In genomic region chr19:6364317-6364725, GRCm38 (mm10) we compare ENCODE assay signal across 8 mouse cellular contexts. TPM values are rescaled to one million over a fixed set of nuclear protein-coding genes. Genes with fewer than 3 reads are reported as not detected.
DNase-seq lines count a peak whose midpoint lies in the region; ATAC-seq and TF ChIP-seq lines count a peak whose summit lies in the region.

No protein-coding gene starts in this region.

- peak overlapping the region; percentile 99 for H3K27ac ChIP-seq in intestine, postnatal 0 days (ENCODE audit: low read depth, low read length)
- H3K27ac ChIP-seq in midbrain, embryonic 10.5 days (replicated peaks): peak overlapping the region; percentile 100

- peaks cover 3% of the 10 kb centered on the region; the same call in 1 of the 2 replicates for H3K4me1 ChIP-seq in intestine, postnatal 0 days (replicated peaks; ENCODE audit: control insufficient read depth, insufficient read depth, low read length)
- peaks cover 27% of the 10 kb centered on the region for H3K4me1 ChIP-seq in midbrain, embryonic 10.5 days

- H3K9ac ChIP-seq in intestine, postnatal 0 days (ENCODE audit: low read depth, low read length): peak overlapping the region; percentile 96

- TF ChIP-seq CTCF in intestine, postnatal 0 days (IDR thresholded peaks at IDR 0.05; ENCODE audit: low read depth): no peak; the same call in 1 of the 2 replicates

- peak overlapping the region; percentile 74 for H3K4me2 ChIP-seq in intestine, postnatal 0 days (replicated peaks; ENCODE audit: low read depth)

- intact Hi-C loops in gastrocnemius, postnatal 36 days (cut with DNase I): no loop called here
- intact Hi-C loops in left cerebral cortex, postnatal 36 days (cut with DNase I): no loop called here

- ATAC-seq in intestine, postnatal 0 days: 0 out of 2 replicates have a peak, but pooled peaks have one; percentile 3

- no peaks in the 10 kb centered on the region for H3K9me3 ChIP-seq in intestine, postnatal 0 days (ENCODE audit: control insufficient read depth)
- H3K9me3 ChIP-seq in midbrain, embryonic 10.5 days (replicated peaks): no peaks in the 10 kb centered on the region

- no peaks in the 10 kb centered on the region for H3K27me3 ChIP-seq in intestine, postnatal 0 days (replicated peaks; ENCODE audit: control insufficient read depth, insufficient read depth, low read length)
- no peaks in the 10 kb centered on the region for H3K27me3 ChIP-seq in midbrain, embryonic 10.5 days (ENCODE audit: low read depth, poor library complexity, severe bottlenecking)

- peak overlapping the region; percentile 88 for H3K4me3 ChIP-seq in intestine, postnatal 0 days (ENCODE audit: low read depth, low read length)
- H3K4me3 ChIP-seq in midbrain, embryonic 10.5 days: peak overlapping the region; percentile 100

- H3K36me3 ChIP-seq in intestine, postnatal 0 days (ENCODE audit: control insufficient read depth, insufficient read depth): peaks cover 33% of the 10 kb centered on the region
- H3K36me3 ChIP-seq in midbrain, embryonic 10.5 days: peaks cover 57% of the 10 kb centered on the region

- peak; percentile 95 for DNase-seq in adrenal gland, adult 2 months
- DNase-seq in embryo, embryonic 11.5 days (ENCODE audit: low read depth, low spot score): peak; percentile 78
- DNase-seq in gastrocnemius, postnatal 36 days: peak; percentile 88 to 89
- peak; percentile 91 for DNase-seq in left cerebral cortex, postnatal 36 days (ENCODE audit: low spot score in 2 of 2)
- DNase-seq in midbrain, embryonic 10.5 days (ENCODE audit: low spot score): peak; percentile 88
- peak; percentile 84 to 85 for DNase-seq in right cerebral cortex, postnatal 36 days (ENCODE audit: low spot score in 2 of 2)
- DNase-seq in urinary bladder, postnatal 4 days (ENCODE audit: low spot score in 2 of 2): peak; percentile 89 to 94

- WGBS in intestine, postnatal 0 days: under 1% methylated on average over 47 of the region's 55 CpGs
- WGBS in midbrain, embryonic 10.5 days: under 1% methylated on average over 55 of the region's 55 CpGs

RNA-seq across cellular contexts. Expression of gene Sf1, which starts 0.8 kb away (rescaled TPM):
- total RNA-seq in adrenal gland, adult 2 months (2021): 100 to 1,000 TPM; 141 to 286 TPM
- 346 and 350 TPM in 2 replicates for polyA plus RNA-seq in adrenal gland, adult 2 months (2012; rRNA removed)
- total RNA-seq in gastrocnemius, postnatal 36 days (2021): 10 to 100 TPM; 75.8 to 84.5 TPM
- polyA plus RNA-seq in intestine, postnatal 0 days (2015; fragmentation: Nextera tagmentation; extraction: Ambion mirVana): 51.9 and 55.3 TPM in 2 replicates
- total RNA-seq in left cerebral cortex, postnatal 36 days (2021): 100 to 1,000 TPM; 158 to 227 TPM
- polyA plus RNA-seq in midbrain, embryonic 10.5 days (2016; fragmentation: Nextera tagmentation; extraction: Ambion mirVana): 189 and 194 TPM in 2 replicates

RNA-seq across cellular contexts. Expression of gene Pygm, which starts 19.9 kb away (rescaled TPM):
- total RNA-seq in adrenal gland, adult 2 months (2021): 10 to 100 TPM; 48.3 to 94.0 TPM
- polyA plus RNA-seq in adrenal gland, adult 2 months (2012; rRNA removed): 97.8 and 115 TPM in 2 replicates
- total RNA-seq in gastrocnemius, postnatal 36 days (2021): 1,000 to 10,000 TPM; 7,725 to 8,373 TPM
- polyA plus RNA-seq in intestine, postnatal 0 days (2015; fragmentation: Nextera tagmentation; extraction: Ambion mirVana): 4.1 and 4.7 TPM in 2 replicates
- 10 to 100 TPM; 29.2 to 33.3 TPM for total RNA-seq in left cerebral cortex, postnatal 36 days (2021)
- polyA plus RNA-seq in midbrain, embryonic 10.5 days (2016; fragmentation: Nextera tagmentation; extraction: Ambion mirVana): 2.1 and 2.7 TPM in 2 replicates

RNA-seq across cellular contexts. Expression of gene Map4k2, which starts 23.4 kb away (rescaled TPM):
- total RNA-seq in adrenal gland, adult 2 months (2021): 10 to 100 TPM; 36.1 to 38.5 TPM
- polyA plus RNA-seq in adrenal gland, adult 2 months (2012; rRNA removed): 150 and 161 TPM in 2 replicates
- 10 to 100 TPM; 10.4 to 12.6 TPM for total RNA-seq in gastrocnemius, postnatal 36 days (2021)
- polyA plus RNA-seq in intestine, postnatal 0 days (2015; fragmentation: Nextera tagmentation; extraction: Ambion mirVana): 4.1 and 4.3 TPM in 2 replicates
- 100 to 1,000 TPM in 1 of 2 experiments, 10 to 100 TPM in 1; 93.5 to 107 TPM for total RNA-seq in left cerebral cortex, postnatal 36 days (2021)
- 11.3 and 13.8 TPM in 2 replicates for polyA plus RNA-seq in midbrain, embryonic 10.5 days (2016; fragmentation: Nextera tagmentation; extraction: Ambion mirVana)

RNA-seq across cellular contexts. Expression of gene Men1, which starts 29.5 kb away (rescaled TPM):
- 10 to 100 TPM; 54.6 to 54.8 TPM for total RNA-seq in adrenal gland, adult 2 months (2021)
- 71.1 and 71.2 TPM in 2 replicates for polyA plus RNA-seq in adrenal gland, adult 2 months (2012; rRNA removed)
- 1 to 10 TPM; 6.2 to 7.0 TPM for total RNA-seq in gastrocnemius, postnatal 36 days (2021)
- 17.1 and 19.6 TPM in 2 replicates for polyA plus RNA-seq in intestine, postnatal 0 days (2015; fragmentation: Nextera tagmentation; extraction: Ambion mirVana)
- 10 to 100 TPM; 67.5 to 73.7 TPM for total RNA-seq in left cerebral cortex, postnatal 36 days (2021)
- polyA plus RNA-seq in midbrain, embryonic 10.5 days (2016; fragmentation: Nextera tagmentation; extraction: Ambion mirVana): 124 and 128 TPM in 2 replicates

RNA-seq across cellular contexts. Expression of gene Rasgrp2, which starts 34.8 kb away (rescaled TPM):
- 10 to 100 TPM; 31.4 to 37.0 TPM for total RNA-seq in adrenal gland, adult 2 months (2021)
- 79.6 and 84.5 TPM in 2 replicates for polyA plus RNA-seq in adrenal gland, adult 2 months (2012; rRNA removed)
- 10 to 100 TPM; 11.6 to 25.4 TPM for total RNA-seq in gastrocnemius, postnatal 36 days (2021)
- 38.5 and 41.5 TPM in 2 replicates for polyA plus RNA-seq in intestine, postnatal 0 days (2015; fragmentation: Nextera tagmentation; extraction: Ambion mirVana)
- 10 to 100 TPM; 47.5 to 72.6 TPM for total RNA-seq in left cerebral cortex, postnatal 36 days (2021)
- polyA plus RNA-seq in midbrain, embryonic 10.5 days (2016; fragmentation: Nextera tagmentation; extraction: Ambion mirVana): 13.5 and 16.3 TPM in 2 replicates

Comparison
In these comparisons a context has a peak if more than half of its experiments do, and no peak if none do; other contexts are left out.
1. Peak in every context shown above with its lines: DNase-seq, ATAC-seq, H3K4me3 ChIP-seq and H3K27ac ChIP-seq.
2. RNA of gene Pygm, which starts 19.9 kb away (total RNA-seq): 7,725 to 8,373 TPM in gastrocnemius, postnatal 36 days; 48.3 to 94.0 TPM in adrenal gland, adult 2 months and 29.2 to 33.3 TPM in left cerebral cortex, postnatal 36 days; every median in the first group is over 10 times any median in the second.